ENCODE assay signal across 14 mouse cellular contexts in genomic region chr13:34780856-34781610, GRCm38 (mm10). TPM values are rescaled to one million over a fixed set of nuclear protein-coding genes. Genes with fewer than 3 reads are reported as not detected.
A peak's percentile ranks its signal among the peaks of the same experiment; 100 is the strongest.
DNase-seq lines count a peak whose midpoint lies in the region; ATAC-seq lines count a peak whose summit lies in the region.
"Had no signal": no experiment of that assay in that cellular context is flagged by ENCODE, and none has a peak within 500 bp of the region (broad histone marks: within the 10 kb centered on the region; RNA-seq: fewer than 3 reads in every experiment).

No protein-coding gene starts in this region.

- no peaks in the 10 kb centered on the region for H3K4me1 ChIP-seq in embryonic facial prominence, embryonic 12.5 days
- peaks cover 17% of the 10 kb centered on the region for H3K4me1 ChIP-seq in embryonic facial prominence, embryonic 10.5 days
- H3K4me1 ChIP-seq in liver, embryonic 11.5 days (replicated peaks; ENCODE audit: control insufficient read depth, insufficient read depth, low read length), result 0 out of 2 replicates have a peak, but pooled peaks cover 7% of the 10 kb centered on the region

- no peak overlapping the region for H3K9ac ChIP-seq in embryonic facial prominence, embryonic 12.5 days
- no peak overlapping the region for H3K9ac ChIP-seq in liver, embryonic 11.5 days (ENCODE audit: low read depth, low read length)
- H3K9ac ChIP-seq: liver, embryonic 15.5 days had no signal

- ATAC-seq in embryonic facial prominence, embryonic 12.5 days (ENCODE audit: insufficient number of reproducible peaks, insufficient read depth, low FRiP score, low TSS enrichment), result no peak
- no peak for ATAC-seq in liver, embryonic 11.5 days (replicated peaks; ENCODE audit: low FRiP score)

- peak overlapping the region; percentile 23; the same call in 1 of the 2 replicates for H3K27ac ChIP-seq in embryonic facial prominence, embryonic 12.5 days
- H3K27ac ChIP-seq in embryonic facial prominence, embryonic 10.5 days (replicated peaks), result no peak overlapping the region
- peak overlapping the region; percentile 23; the same call in 1 of the 2 replicates for H3K27ac ChIP-seq in liver, embryonic 11.5 days (ENCODE audit: low read depth, low read length)
- H3K27ac ChIP-seq: liver, embryonic 15.5 days had no signal

- no peaks in the 10 kb centered on the region for H3K9me3 ChIP-seq in embryonic facial prominence, embryonic 12.5 days
- H3K9me3 ChIP-seq in embryonic facial prominence, embryonic 10.5 days, result no peaks in the 10 kb centered on the region
- no peaks in the 10 kb centered on the region for H3K9me3 ChIP-seq in liver, embryonic 11.5 days (ENCODE audit: control insufficient read depth, low read length)
- H3K9me3 ChIP-seq: G1E; liver, embryonic 15.5 days had no signal

- no peaks in the 10 kb centered on the region for H3K27me3 ChIP-seq in embryonic facial prominence, embryonic 12.5 days
- H3K27me3 ChIP-seq in embryonic facial prominence, embryonic 10.5 days (replicated peaks; ENCODE audit: low read depth, poor library complexity, severe bottlenecking), result no peaks in the 10 kb centered on the region
- no peaks in the 10 kb centered on the region for H3K27me3 ChIP-seq in liver, embryonic 11.5 days (replicated peaks; ENCODE audit: control insufficient read depth, insufficient read depth, low read length)
- H3K27me3 ChIP-seq: liver, embryonic 15.5 days had no signal

- no peak overlapping the region for H3K4me3 ChIP-seq in embryonic facial prominence, embryonic 12.5 days
- no peak overlapping the region for H3K4me3 ChIP-seq in embryonic facial prominence, embryonic 10.5 days
- no peak overlapping the region for H3K4me3 ChIP-seq in liver, embryonic 11.5 days (ENCODE audit: low read depth, low read length)
- H3K4me3 ChIP-seq: liver, embryonic 15.5 days had no signal

- 43% methylated on average over 7 of the region's 7 CpGs for WGBS in embryonic facial prominence, embryonic 12.5 days
- 57% methylated on average over 7 of the region's 7 CpGs for WGBS in embryonic facial prominence, embryonic 10.5 days
- WGBS in liver, embryonic 11.5 days, result 56% methylated on average over 7 of the region's 7 CpGs

- no peaks in the 10 kb centered on the region for H3K36me3 ChIP-seq in embryonic facial prominence, embryonic 12.5 days
- H3K36me3 ChIP-seq in embryonic facial prominence, embryonic 10.5 days (replicated peaks), result no peaks in the 10 kb centered on the region
- no peaks in the 10 kb centered on the region for H3K36me3 ChIP-seq in liver, embryonic 11.5 days (ENCODE audit: control insufficient read depth, insufficient read depth, low read length)
- H3K36me3 ChIP-seq: G1E; liver, embryonic 15.5 days had no signal

- no peak for DNase-seq in embryonic facial prominence, embryonic 10.5 days (ENCODE audit: low spot score)
- DNase-seq in liver, embryonic 11.5 days (ENCODE audit: low spot score), result no peak
- DNase-seq in liver, result no peak
- peak; percentile 36 to 50 for DNase-seq in kidney, postnatal 36 days
- peak; percentile 65 for DNase-seq in lung, postnatal 36 days
- DNase-seq in spleen, adult 12 weeks (ENCODE audit: low spot score), result no peak
- DNase-seq in urinary bladder, postnatal 10 days (ENCODE audit: low spot score), result no peak
- DNase-seq: embryo, embryonic 11 days; spleen, adult 18-20 months; thymus, postnatal 4 days had no signal

- no peak overlapping the region for H3K4me2 ChIP-seq in embryonic facial prominence, embryonic 12.5 days (replicated peaks)
- H3K4me2 ChIP-seq in liver, embryonic 11.5 days, result no peak overlapping the region
- H3K4me2 ChIP-seq: liver, embryonic 15.5 days had no signal

RNA-seq across cellular contexts. Expression of gene Fam50b, which starts 46.4 kb away (rescaled TPM):
- polyA plus RNA-seq in embryonic facial prominence, embryonic 12.5 days (2016; fragmentation: Nextera tagmentation; extraction: Ambion mirVana), result not detected in 2 replicates
- not detected in 2 replicates for polyA plus RNA-seq in embryonic facial prominence, embryonic 10.5 days (2016; fragmentation: Nextera tagmentation; extraction: Ambion mirVana)
- polyA plus RNA-seq in liver, embryonic 11.5 days (2014; fragmentation: Nextera tagmentation; extraction: Ambion mirVana), result not detected in 2 replicates
- polyA plus RNA-seq: G1E; midbrain, postnatal 0 days had no signal

Comparison
In these comparisons a context has a peak if more than half of its experiments do, and no peak if none do; other contexts are left out.
1. DNase-seq: peak in kidney, postnatal 36 days (2 of 2) and lung, postnatal 36 days (single experiment); none in embryonic facial prominence, embryonic 10.5 days (single experiment), liver, embryonic 11.5 days (single experiment), liver (single experiment), spleen, adult 12 weeks (single experiment) and urinary bladder, postnatal 10 days (single experiment).